Comparison of ENCODE assay signal across 9 mouse cellular contexts in genomic region chr7:28488030-28488491, GRCm38 (mm10). TPM values are rescaled to one million over a fixed set of nuclear protein-coding genes. Genes with fewer than 3 reads are reported as not detected.
DNase-seq lines count a peak whose midpoint lies in the region; ATAC-seq and TF ChIP-seq lines count a peak whose summit lies in the region.
"Had no signal": no experiment of that assay in that cellular context is flagged by ENCODE, and none has a peak within 500 bp of the region (broad histone marks: within the 10 kb centered on the region; RNA-seq: fewer than 3 reads in every experiment).

No protein-coding gene starts in this region.

- no peak for TF ChIP-seq CTCF in gastrocnemius, adult 2 months (IDR thresholded peaks at IDR 0.05)
- no peak for TF ChIP-seq CTCF in forebrain, postnatal 0 days (IDR thresholded peaks at IDR 0.05; ENCODE audit: low read depth)
- no peak for TF ChIP-seq CTCF in lung, postnatal 0 days (IDR thresholded peaks at IDR 0.05)

- H3K9me3 ChIP-seq in forebrain, postnatal 0 days (ENCODE audit: low read length), result no peaks in the 10 kb centered on the region
- H3K9me3 ChIP-seq in lung, postnatal 0 days (ENCODE audit: low read length), result no peaks in the 10 kb centered on the region
- no peaks in the 10 kb centered on the region for H3K9me3 ChIP-seq in stomach, embryonic 15.5 days

- DNase-seq in gastrocnemius, adult 2 months, result peak; percentile 24
- DNase-seq in gastrocnemius, postnatal 36 days, result no peak
- peak; percentile 37 for DNase-seq in Muller cell, postnatal 12 days (ENCODE audit: inconsistent ontology term)
- no peak for DNase-seq in forebrain, postnatal 0 days
- DNase-seq in kidney, postnatal 36 days, result peak; percentile 44 to 62
- peak; percentile 59 for DNase-seq in lung, postnatal 0 days (ENCODE audit: low spot score)
- no peak for DNase-seq in thymus, postnatal 10 days (ENCODE audit: low spot score in 2 of 2)

- no peaks in the 10 kb centered on the region; the same call in 1 of the 2 replicates for H3K27me3 ChIP-seq in forebrain, postnatal 0 days (ENCODE audit: insufficient read depth, low read length)
- no peaks in the 10 kb centered on the region for H3K27me3 ChIP-seq in lung, postnatal 0 days (replicated peaks; ENCODE audit: insufficient read depth, low read length)
- no peaks in the 10 kb centered on the region for H3K27me3 ChIP-seq in stomach, embryonic 15.5 days (replicated peaks)

- 8% methylated on average over 16 of the region's 16 CpGs for WGBS in forebrain, postnatal 0 days
- WGBS in lung, postnatal 0 days, result 4% methylated on average over 16 of the region's 16 CpGs
- 4% methylated on average over 16 of the region's 16 CpGs for WGBS in stomach, embryonic 15.5 days

- H3K4me1 ChIP-seq in forebrain, postnatal 0 days (ENCODE audit: insufficient read depth), result no peaks in the 10 kb centered on the region
- H3K4me1 ChIP-seq in lung, postnatal 0 days (ENCODE audit: insufficient read depth, low read depth, low read length), result no peaks in the 10 kb centered on the region
- H3K4me1 ChIP-seq in stomach, embryonic 15.5 days, result peaks cover 15% of the 10 kb centered on the region

- H3K36me3 ChIP-seq in forebrain, postnatal 0 days (ENCODE audit: insufficient read depth), result no peaks in the 10 kb centered on the region
- H3K36me3 ChIP-seq in lung, postnatal 0 days (ENCODE audit: insufficient read depth, low read length), result no peaks in the 10 kb centered on the region
- no peaks in the 10 kb centered on the region for H3K36me3 ChIP-seq in stomach, embryonic 15.5 days

- peak overlapping the region; percentile 11; the same call in 1 of the 2 replicates for H3K9ac ChIP-seq in forebrain, postnatal 0 days
- no peak overlapping the region for H3K9ac ChIP-seq in lung, postnatal 0 days (replicated peaks; ENCODE audit: low read depth)
- H3K9ac ChIP-seq in stomach, embryonic 15.5 days, result no peak overlapping the region

- H3K4me2 ChIP-seq in forebrain, postnatal 0 days (ENCODE audit: low read depth), result peak overlapping the region; percentile 47
- 0 out of 2 replicates have a peak overlapping the region, but pooled peaks have one; percentile 6 for H3K4me2 ChIP-seq in lung, postnatal 0 days (replicated peaks; ENCODE audit: low read depth, low read length)
- H3K4me2 ChIP-seq in stomach, embryonic 15.5 days, result peak overlapping the region; percentile 50

- H3K27ac ChIP-seq in gastrocnemius, adult 2 months, result no peak overlapping the region
- H3K27ac ChIP-seq in forebrain, postnatal 0 days (ENCODE audit: low read depth, low read length), result no peak overlapping the region
- no peak overlapping the region for H3K27ac ChIP-seq in lung, postnatal 0 days (ENCODE audit: low read length)
- H3K27ac ChIP-seq in stomach, embryonic 15.5 days, result peak overlapping the region; percentile 48; the same call in 1 of the 2 replicates

- TF ChIP-seq EP300 in lung, postnatal 0 days (IDR thresholded peaks at IDR 0.05), result no peak

- peak overlapping the region; percentile 6 for H3K4me3 ChIP-seq in gastrocnemius, adult 2 months
- peak overlapping the region; percentile 24 for H3K4me3 ChIP-seq in forebrain, postnatal 0 days (ENCODE audit: low read depth, low read length)
- H3K4me3 ChIP-seq in lung, postnatal 0 days (ENCODE audit: low read depth, low read length), result no peak overlapping the region
- H3K4me3 ChIP-seq in stomach, embryonic 15.5 days (replicated peaks), result peak overlapping the region; percentile 24

- ATAC-seq in forebrain, postnatal 0 days, result no peak
- ATAC-seq in lung, postnatal 0 days, result peak; percentile 59
- ATAC-seq in stomach, embryonic 15.5 days (ENCODE audit: insufficient read depth, low FRiP score, low read depth), result peak; percentile 69; the same call in 1 of the 2 replicates

- intact Hi-C loops in gastrocnemius, adult 2 months (cut with DNase I), result loop anchor here (1.0 kb wide), 1 partner anchor 14 kb away; no protein-coding TSS in a partner anchor
- intact Hi-C loops in gastrocnemius, postnatal 36 days (cut with DNase I), result no loop called here

RNA-seq across cellular contexts. Expression of gene Ifnl2, which starts 22.2 kb away (rescaled TPM):
- total RNA-seq in gastrocnemius, adult 2 months (2021), result not detected
- total RNA-seq in gastrocnemius, postnatal 36 days (2021), result not detected
- not detected in 2 replicates for total RNA-seq in forebrain, postnatal 0 days (2014; rRNA removed)
- not detected in 2 replicates for polyA plus RNA-seq in forebrain, postnatal 0 days (2015; fragmentation: Nextera tagmentation; extraction: Ambion mirVana)
- polyA plus RNA-seq in lung, postnatal 0 days (2015; fragmentation: Nextera tagmentation; extraction: Ambion mirVana), result not detected in 2 replicates
- not detected in 2 replicates for polyA plus RNA-seq in stomach, embryonic 15.5 days (2015; fragmentation: Nextera tagmentation; extraction: Ambion mirVana)
- total RNA-seq: left cerebral cortex, adult 8-10 months had no signal

RNA-seq across cellular contexts. Expression of gene Ifnl3, which starts 34.6 kb away (rescaled TPM):
- not detected for total RNA-seq in gastrocnemius, adult 2 months (2021)
- not detected for total RNA-seq in gastrocnemius, postnatal 36 days (2021)
- not detected in 2 replicates for total RNA-seq in forebrain, postnatal 0 days (2014; rRNA removed)
- not detected in 2 replicates for polyA plus RNA-seq in forebrain, postnatal 0 days (2015; fragmentation: Nextera tagmentation; extraction: Ambion mirVana)
- polyA plus RNA-seq in lung, postnatal 0 days (2015; fragmentation: Nextera tagmentation; extraction: Ambion mirVana), result not detected in 2 replicates
- polyA plus RNA-seq in stomach, embryonic 15.5 days (2015; fragmentation: Nextera tagmentation; extraction: Ambion mirVana), result not detected in 2 replicates
- total RNA-seq: left cerebral cortex, adult 8-10 months had no signal

RNA-seq across cellular contexts. Expression of gene Lrfn1, which starts 36.3 kb away (rescaled TPM):
- under 1 TPM; 0.14 to 0.18 TPM for total RNA-seq in gastrocnemius, adult 2 months (2021)
- under 1 TPM; 0.20 to 0.30 TPM for total RNA-seq in gastrocnemius, postnatal 36 days (2021)
- 57.7 and 88.3 TPM in 2 replicates for total RNA-seq in forebrain, postnatal 0 days (2014; rRNA removed)
- 16.0 and 21.2 TPM in 2 replicates for polyA plus RNA-seq in forebrain, postnatal 0 days (2015; fragmentation: Nextera tagmentation; extraction: Ambion mirVana)
- 0.97 and 1.4 TPM in 2 replicates for polyA plus RNA-seq in lung, postnatal 0 days (2015; fragmentation: Nextera tagmentation; extraction: Ambion mirVana)
- polyA plus RNA-seq in stomach, embryonic 15.5 days (2015; fragmentation: Nextera tagmentation; extraction: Ambion mirVana), result 3.0 and 3.5 TPM in 2 replicates

RNA-seq across cellular contexts. Expression of gene Gmfg, which starts 50.8 kb away (rescaled TPM):
- total RNA-seq in gastrocnemius, adult 2 months (2021), result 1 to 10 TPM; 2.1 to 2.4 TPM
- 1 to 10 TPM; 2.2 to 4.4 TPM for total RNA-seq in gastrocnemius, postnatal 36 days (2021)
- 2.6 and 3.8 TPM in 2 replicates for total RNA-seq in forebrain, postnatal 0 days (2014; rRNA removed)
- 5.8 and 6.7 TPM in 2 replicates for polyA plus RNA-seq in forebrain, postnatal 0 days (2015; fragmentation: Nextera tagmentation; extraction: Ambion mirVana)
- polyA plus RNA-seq in lung, postnatal 0 days (2015; fragmentation: Nextera tagmentation; extraction: Ambion mirVana), result 81.0 and 83.1 TPM in 2 replicates
- 21.0 and 23.5 TPM in 2 replicates for polyA plus RNA-seq in stomach, embryonic 15.5 days (2015; fragmentation: Nextera tagmentation; extraction: Ambion mirVana)

RNA-seq across cellular contexts. Expression of gene Sycn, which starts 52.6 kb away (rescaled TPM):
- total RNA-seq in gastrocnemius, adult 2 months (2021), result not detected
- total RNA-seq in gastrocnemius, postnatal 36 days (2021), result not detected
- not detected in 2 replicates for total RNA-seq in forebrain, postnatal 0 days (2014; rRNA removed)
- not detected in 2 replicates for polyA plus RNA-seq in forebrain, postnatal 0 days (2015; fragmentation: Nextera tagmentation; extraction: Ambion mirVana)
- not detected in 2 replicates for polyA plus RNA-seq in lung, postnatal 0 days (2015; fragmentation: Nextera tagmentation; extraction: Ambion mirVana)
- 103 and 114 TPM in 2 replicates for polyA plus RNA-seq in stomach, embryonic 15.5 days (2015; fragmentation: Nextera tagmentation; extraction: Ambion mirVana)
- total RNA-seq: left cerebral cortex, adult 8-10 months had no signal

Comparison
In these comparisons a context has a peak if more than half of its experiments do, and no peak if none do; other contexts are left out.
1. DNase-seq: peak in gastrocnemius, adult 2 months (single experiment), Muller cell, postnatal 12 days (single experiment), kidney, postnatal 36 days (2 of 2) and lung, postnatal 0 days (single experiment); none in gastrocnemius, postnatal 36 days (0 of 2), forebrain, postnatal 0 days (single experiment) and thymus, postnatal 10 days (0 of 2).
2. RNA of gene Lrfn1, which starts 36.3 kb away (total RNA-seq): 57.7 to 88.3 TPM in forebrain, postnatal 0 days; 0.20 to 0.30 TPM in gastrocnemius, postnatal 36 days and 0.14 to 0.18 TPM in gastrocnemius, adult 2 months; every median in the first group is over 10 times any median in the second.
3. Peak in every context shown above with its lines, with median percentiles within 50 percentile points of each other: H3K4me2 ChIP-seq.